Mouse (Mus musculus) cerebellum, adult 2 months (tissue): ENCODE data around the gene Mapk8ip2.

ENCODE experiments used
- CTCF ChIP-seq: fragments of 200-500 bp; IDR thresholded peaks from 2 replicates; pipeline ENCODE4 v1.5.1; 2011; ENCODE audit warnings: low read depth, mild to moderate bottlenecking, control low read depth, low read length, moderate library complexity, borderline replicate concordance; ENCODE audit not compliant: insufficient read depth
- POLR2A ChIP-seq: fragments of 200-500 bp; IDR thresholded peaks from 2 replicates; pipeline ENCODE4 v1.6.1; 2011; ENCODE audit warnings: low read length, control low read depth, borderline replicate concordance; ENCODE audit not compliant: insufficient read depth

GRCm38 (mm10) chr15:89465052-89465451 is 11.3 kb downstream of the Mapk8ip2 start:
- no peak for TF ChIP-seq POLR2A
- TF ChIP-seq CTCF: no peak
